Mouse (Mus musculus) heart, embryonic 14.5 days (tissue): ENCODE measurements around the gene Pink1. TPM values are rescaled to one million over a fixed set of nuclear protein-coding genes. Genes with fewer than 3 reads are reported as not detected.
"Not testable (repeated sequence)": the region's sequence is repeated elsewhere in the genome, so short reads cannot be mapped to it uniquely, and the experiment has no call there.

ENCODE experiments used
- ATAC-seq: fragments of 200-750 bp; cut with Nextera tagmentation; 2 replicates; pipeline ENCODE4 v1.8.0; 2017; ENCODE audit warnings: low read depth, moderate TSS enrichment; ENCODE audit not compliant: insufficient number of reproducible peaks, insufficient read depth, low FRiP score
- H3K27ac ChIP-seq, 2 experiments: fragments of 200-500 bp in 1 of 2; fragments of 300-500 bp in 1 of 2; sonication (generic) in 1 of 2; replicated peaks in 1 of 2; 2 replicates each; pipeline ENCODE4 v1.5.1; 2012 to 2014; ENCODE audit warnings: low read depth in 2 of 2, low read length in 2 of 2, control low read depth in 1 of 2, mild to moderate bottlenecking in 1 of 2, mixed read lengths in 1 of 2; ENCODE audit not compliant: control insufficient read depth in 1 of 2, insufficient read depth in 1 of 2
- H3K27me3 ChIP-seq: fragments of 300-500 bp; sonication (generic); 2 replicates; pipeline ENCODE4 v1.6.1; 2014; ENCODE audit warnings: mild to moderate bottlenecking, low read length, control low read depth; ENCODE audit not compliant: control insufficient read depth, insufficient read depth
- H3K36me3 ChIP-seq: fragments of 300-500 bp; sonication (generic); 2 replicates; pipeline ENCODE4 v1.6.1; 2014; ENCODE audit warnings: mild to moderate bottlenecking, control low read depth, low read length, mixed read lengths; ENCODE audit not compliant: control insufficient read depth, insufficient read depth
- H3K4me1 ChIP-seq, 2 experiments: fragments of 200-500 bp in 1 of 2; fragments of 300-500 bp in 1 of 2; sonication (generic) in 1 of 2; 2 replicates each; pipeline ENCODE4 v1.6.1; 2012 to 2014; ENCODE audit warnings: low read length in 2 of 2, control low read depth in 1 of 2, mixed read lengths in 1 of 2; ENCODE audit not compliant: control insufficient read depth in 2 of 2, insufficient read depth in 2 of 2
- H3K4me2 ChIP-seq: fragments of 300-500 bp; sonication (generic); 2 replicates; pipeline ENCODE4 v1.6.1; 2014; ENCODE audit warnings: mild to moderate bottlenecking, low read length
- H3K4me3 ChIP-seq, 2 experiments: fragments of 200-500 bp in 1 of 2; fragments of 300-500 bp in 1 of 2; sonication (generic) in 1 of 2; 2 replicates each; pipeline ENCODE4 v1.5.1; 2012 to 2014; ENCODE audit warnings: low read length in 2 of 2, mild to moderate bottlenecking in 2 of 2, control low read depth in 1 of 2, low read depth in 1 of 2, moderate library complexity in 1 of 2; ENCODE audit not compliant: control insufficient read depth in 1 of 2, insufficient read depth in 1 of 2
- H3K9ac ChIP-seq: fragments of 300-500 bp; sonication (generic); 2 replicates; pipeline ENCODE4 v1.6.1; 2014; ENCODE audit warnings: mild to moderate bottlenecking, low read length
- H3K9me3 ChIP-seq: fragments of 300-500 bp; sonication (generic); 2 replicates; pipeline ENCODE4 v1.6.1; 2016; ENCODE audit warnings: low read length, control low read depth; ENCODE audit not compliant: control insufficient read depth
- WGBS: fragments of 180-500 bp; shearing (Covaris S2); extraction: QIAGEN DNeasy Blood & Tissue Kit; methylation state at CpG from one replicate; pipeline ENCODE4 v1.1.7; 2014; 5-methylcytosine and 5-hydroxymethylcytosine counted together
- polyA plus RNA-seq: library from polyadenylated mRNA; unstranded; fragments of >200 nt; fragmentation: Nextera tagmentation; extraction: Ambion mirVana; gene quantifications from 2 replicates; pipeline ENCODE4 v1.2.1, GENCODE M21; 2014

The Pink1 gene
- polyA plus RNA-seq, 1 experiment from 2014 or later: 50.9 TPM

DNA sequence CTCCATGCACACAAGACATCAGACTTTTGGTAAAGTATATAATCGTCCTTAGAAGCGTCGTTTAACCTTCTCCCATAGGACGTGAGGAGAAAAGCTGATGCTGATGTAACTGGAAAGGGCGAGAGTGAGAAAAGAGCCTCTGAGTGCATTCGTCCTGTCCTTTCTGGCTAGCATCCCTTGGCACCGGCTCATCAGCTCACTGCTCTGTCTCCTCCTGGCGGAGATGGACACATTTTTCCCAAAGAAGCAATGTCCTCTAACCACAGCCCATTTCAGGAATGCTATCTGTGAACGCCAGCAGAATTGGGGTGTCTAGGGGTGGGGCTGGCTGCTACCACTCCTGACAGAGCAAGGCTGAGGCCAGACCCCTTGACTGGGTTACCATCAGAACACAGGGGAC lies 5.5 kb upstream of the Pink1 start:
- H3K4me1 ChIP-seq: peaks cover 2 to 7% of the 10 kb centered on the region in 2 experiments; a peak in 2 of 4 replicates

GRCm38 (mm10) chr4:138330264-138330671 lies 4.2 kb upstream of the Pink1 start:
- ATAC-seq: no peak
- peaks cover 2 to 14% of the 10 kb centered on the region in 2 experiments; a peak in 2 of 4 replicates for H3K4me1 ChIP-seq
- 21% methylated on average over 15 of the region's 15 CpGs for WGBS
- H3K27me3 ChIP-seq: peaks cover 17% of the 10 kb centered on the region
- H3K9ac ChIP-seq: no peak overlapping the region
- no peak overlapping the region for H3K4me3 ChIP-seq
- no peak overlapping the region for H3K27ac ChIP-seq
- H3K4me2 ChIP-seq: peak overlapping the region; percentile 18; the same call in 1 of the 2 replicates
- no peaks in the 10 kb centered on the region for H3K9me3 ChIP-seq
- no peaks in the 10 kb centered on the region for H3K36me3 ChIP-seq

More for the DNA sequence above, 5.5 kb upstream of the Pink1 start:
- Histone ChIP-seq H3K4me3 (no peak overlapping the region), H3K36me3 (no peaks in the 10 kb centered on the region), H3K9ac (no peak overlapping the region), H3K9me3 (no peaks in the 10 kb centered on the region), H3K27me3 (peaks cover 17% of the 10 kb centered on the region), H3K4me2 (no peak overlapping the region), H3K27ac (no peak overlapping the region)
- WGBS: 78% methylated on average over 9 of the region's 9 CpGs
- ATAC-seq: no peak

- no peak for ATAC-seq
- H3K4me3 ChIP-seq: peak overlapping the region; percentile 24 to 32
- H3K4me1 ChIP-seq: peaks cover 10 to 34% of the 10 kb centered on the region in 2 experiments
- peak overlapping the region; percentile 48 for H3K9ac ChIP-seq
- no peaks in the 10 kb centered on the region for H3K9me3 ChIP-seq
- 66% methylated on average over 7 of the region's 7 CpGs for WGBS
- H3K27me3 ChIP-seq: peaks cover 17% of the 10 kb centered on the region
- H3K36me3 ChIP-seq: no peaks in the 10 kb centered on the region
- H3K27ac ChIP-seq: peak overlapping the region; percentile 58 to 65; a peak in 3 of 4 replicates
- peak overlapping the region; percentile 51 for H3K4me2 ChIP-seq
These were observed 1.9 kb upstream of the Pink1 start for GRCm38 (mm10) chr4:138327891-138328470.

DNA sequence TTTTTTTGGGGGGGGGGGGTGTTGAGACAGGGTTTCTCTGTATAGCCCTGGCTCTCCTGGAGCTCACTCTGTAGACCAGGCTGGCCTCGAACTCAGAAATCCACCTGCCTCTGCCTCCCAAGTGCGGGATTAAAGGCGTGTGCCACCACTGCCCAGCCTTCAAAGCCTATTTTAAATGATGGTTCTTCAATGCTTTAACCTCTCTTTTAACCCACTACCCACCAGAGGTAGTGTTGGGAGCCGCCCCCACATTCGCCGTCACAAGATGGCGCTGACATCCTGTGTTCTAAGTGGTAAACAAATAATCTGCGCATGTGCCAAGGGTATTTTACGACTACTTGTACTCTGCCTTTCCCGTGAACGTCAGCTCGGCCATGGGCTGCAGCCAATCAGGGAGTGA lies 1.0 kb upstream of the Pink1 start:
- H3K9me3 ChIP-seq, H3K36me3 ChIP-seq, H3K4me3 ChIP-seq, H3K27ac ChIP-seq, ATAC-seq, H3K4me2 ChIP-seq, H3K9ac ChIP-seq: not testable (repeated sequence)
- WGBS: 60% methylated on average over 7 of the region's 12 CpGs
- Histone ChIP-seq H3K27me3 (peaks cover 14% of the 10 kb centered on the region), H3K4me1 (peaks cover 12 to 39% of the 10 kb centered on the region in 2 experiments)

- H3K27me3 ChIP-seq: peaks cover 1% of the 10 kb centered on the region; the same call in 1 of the 2 replicates
- peak overlapping the region; percentile 95 to 96 for H3K27ac ChIP-seq
- ATAC-seq: peak; percentile 93
- no peaks in the 10 kb centered on the region for H3K9me3 ChIP-seq
- peaks cover 15 to 49% of the 10 kb centered on the region in 2 experiments for H3K4me1 ChIP-seq
- H3K4me2 ChIP-seq: peak overlapping the region; percentile 62
- peak overlapping the region; percentile 68 to 83 for H3K4me3 ChIP-seq
- peaks cover 2% of the 10 kb centered on the region for H3K36me3 ChIP-seq
- 1% methylated on average over 44 of the region's 45 CpGs for WGBS
- H3K9ac ChIP-seq: peak overlapping the region; percentile 91
These were observed 536 bp downstream of the Pink1 start for GRCm38 (mm10) chr4:138325466-138326076.

DNA sequence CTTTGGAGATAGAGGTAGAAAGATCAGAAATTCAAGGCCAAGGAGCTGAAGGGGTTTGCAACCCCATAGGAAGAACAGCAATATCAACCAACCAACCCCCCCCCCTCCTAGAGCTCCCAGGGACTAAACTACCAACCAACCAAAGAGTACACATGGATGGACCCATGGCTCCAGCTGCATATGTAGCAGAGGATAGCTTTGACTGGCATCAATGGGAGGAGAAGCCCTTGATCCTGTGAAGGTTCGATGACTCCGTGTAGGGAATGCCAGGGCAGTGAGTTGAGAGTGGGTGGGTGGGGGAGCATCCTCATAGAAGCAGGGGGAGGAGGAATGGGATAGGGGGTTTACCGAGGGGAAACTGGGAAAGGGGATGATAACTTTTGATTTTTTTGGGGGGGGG lies 1.7 kb downstream of the Pink1 start:
- peak overlapping the region; percentile 59; the same call in 1 of the 2 replicates for H3K9ac ChIP-seq
- no peaks in the 10 kb centered on the region for H3K27me3 ChIP-seq
- whole genome bisulfite sequencing: 84% methylated on average over 3 of the region's 3 CpGs
- peaks cover 10% of the 10 kb centered on the region for H3K36me3 ChIP-seq
- no peak overlapping the region for H3K4me3 ChIP-seq
- H3K27ac ChIP-seq: peak overlapping the region; percentile 94 to 96
- no peak for ATAC-seq
- no peaks in the 10 kb centered on the region for H3K9me3 ChIP-seq
- H3K4me1 ChIP-seq: peaks cover 16 to 46% of the 10 kb centered on the region in 2 experiments
- peak overlapping the region; percentile 44 for H3K4me2 ChIP-seq

- WGBS: 23% methylated on average over 4 of the region's 4 CpGs
- Histone ChIP-seq H3K4me2 (peak overlapping the region; percentile 44), H3K9ac (peak overlapping the region; percentile 59)
These were observed 2.4 kb downstream of the Pink1 start for GRCm38 (mm10) chr4:138323753-138324152.

More at GRCm38 (mm10) chr4:138323753-138324152, 2.4 kb downstream of the Pink1 start:
- Histone ChIP-seq H3K4me1 (peaks cover 16 to 46% of the 10 kb centered on the region in 2 experiments), H3K4me3 (no peak overlapping the region), H3K27me3 (no peaks in the 10 kb centered on the region), H3K36me3 (peaks cover 14% of the 10 kb centered on the region), H3K27ac (peak overlapping the region; percentile 94 to 96), H3K9me3 (no peaks in the 10 kb centered on the region)
- ATAC-seq: no peak
